Mouse (Mus musculus) heart, embryonic 16.5 days (tissue): ENCODE measurements around the gene Gm15013. TPM values are rescaled to one million over a fixed set of nuclear protein-coding genes. Genes with fewer than 3 reads are reported as not detected.

Experiments
- ATAC-seq: fragments of 200-750 bp; cut with Nextera tagmentation; replicated peaks from 2 replicates; pipeline ENCODE4 v1.8.0; 2017; ENCODE audit warnings: moderate number of reproducible peaks; ENCODE audit not compliant: insufficient read depth, low FRiP score; ENCODE audit errors: extremely low read depth
- H3K27ac ChIP-seq: fragments of 300-500 bp; sonication (generic); 2 replicates; pipeline ENCODE4 v1.5.1; 2014; ENCODE audit warnings: mild to moderate bottlenecking, low read length, control low read depth, moderate library complexity
- H3K27me3 ChIP-seq: fragments of 300-500 bp; sonication (generic); 2 replicates; pipeline ENCODE4 v1.6.1; 2014; ENCODE audit warnings: low read length, mixed read lengths; ENCODE audit not compliant: control insufficient read depth, insufficient read depth
- H3K36me3 ChIP-seq: fragments of 300-500 bp; sonication (generic); 2 replicates; pipeline ENCODE4 v1.6.1; 2014; ENCODE audit not compliant: control insufficient read depth, insufficient read depth
- H3K4me1 ChIP-seq: fragments of 300-500 bp; sonication (generic); 2 replicates; pipeline ENCODE4 v1.6.1; 2014; ENCODE audit warnings: low read length, mixed read lengths; ENCODE audit not compliant: control insufficient read depth, insufficient read depth
- H3K4me2 ChIP-seq: fragments of 300-500 bp; sonication (generic); 2 replicates; pipeline ENCODE4 v1.6.1; 2014; ENCODE audit warnings: low read depth, mild to moderate bottlenecking, control low read depth, low read length
- H3K4me3 ChIP-seq: fragments of 300-500 bp; sonication (generic); 2 replicates; pipeline ENCODE4 v1.5.1; 2014; ENCODE audit warnings: mild to moderate bottlenecking, control low read depth, low read length
- H3K9ac ChIP-seq: fragments of 300-500 bp; sonication (generic); 2 replicates; pipeline ENCODE4 v1.6.1; 2014; ENCODE audit warnings: low read length, control low read depth
- H3K9me3 ChIP-seq: fragments of 300-500 bp; sonication (generic); replicated peaks from 2 replicates; pipeline ENCODE4 v1.6.1; 2016; ENCODE audit warnings: low read length; ENCODE audit not compliant: control insufficient read depth
- WGBS: fragments of 180-500 bp; shearing (Covaris S2); extraction: QIAGEN DNeasy Blood & Tissue Kit; methylation state at CpG from one replicate; pipeline ENCODE4 v1.1.7; 2014; 5-methylcytosine and 5-hydroxymethylcytosine counted together
- polyA plus RNA-seq: library from polyadenylated mRNA; unstranded; fragments of >200 nt; fragmentation: Nextera tagmentation; extraction: Ambion mirVana; gene quantifications from 2 replicates; pipeline ENCODE4 v1.2.1, GENCODE M21; 2015

Gene Gm15013
- polyA plus RNA-seq, 1 experiment from 2014 or later: 0.32 TPM

DNA sequence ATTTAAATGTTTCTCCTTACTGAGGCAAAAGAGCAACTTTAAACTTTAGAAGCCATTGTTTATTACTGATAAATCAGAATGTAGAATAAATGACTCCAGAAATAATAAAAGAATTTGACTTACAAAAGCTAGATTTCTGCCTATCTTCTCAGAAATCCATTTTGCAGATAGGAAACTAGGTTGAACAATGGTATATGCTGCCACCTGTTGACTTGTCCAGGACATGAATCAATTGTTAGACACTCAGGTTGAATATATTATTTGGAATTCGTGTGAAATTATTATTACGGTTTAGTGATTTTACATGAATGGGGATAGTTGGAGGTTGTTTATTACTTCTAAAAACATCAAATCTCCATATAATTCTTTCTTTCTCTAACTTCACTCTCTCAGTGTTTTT lies 48.5 kb downstream of the Gm15013 start:
- WGBS: 70% methylated on average over 2 of the region's 2 CpGs
- no peak overlapping the region for H3K27ac ChIP-seq

More for the DNA sequence above, 48.5 kb downstream of the Gm15013 start:
- Histone ChIP-seq H3K27me3 (no peaks in the 10 kb centered on the region), H3K36me3 (no peaks in the 10 kb centered on the region), H3K4me2 (no peak overlapping the region), H3K4me1 (no peaks in the 10 kb centered on the region), H3K9me3 (no peaks in the 10 kb centered on the region), H3K9ac (no peak overlapping the region), H3K4me3 (no peak overlapping the region)
- no peak for ATAC-seq

Other genes with a start within 250 kb of the Gm15013 start
- gene D330045A20Rik, start 234.1 kb downstream of the Gm15013 start, polyA plus RNA-seq: 0.86 and 1.1 TPM in 2 replicates
- 36.0 and 37.1 TPM in 2 replicates for gene Rnf128, start 151.2 kb downstream of the Gm15013 start, polyA plus RNA-seq
- 2.6 and 2.7 TPM in 2 replicates for gene Tbc1d8b, start 29.5 kb downstream of the Gm15013 start, polyA plus RNA-seq
- not detected in 2 replicates for gene Ripply1, start 67.9 kb upstream of the Gm15013 start, polyA plus RNA-seq
- 0.35 and 0.58 TPM in 2 replicates for gene Cldn2, start 86.3 kb upstream of the Gm15013 start, polyA plus RNA-seq
- 17.1 and 17.2 TPM in 2 replicates for gene Morc4, start 157.2 kb upstream of the Gm15013 start, polyA plus RNA-seq